Mouse (Mus musculus): ENCODE measurements at regions not wholly inside any gene's neighbourhood (a gene's known extent, or its start where the extent isn't known, plus 50 kb on each side); places are given as distances from the start of the nearest gene placed in this dataset.

DNA sequence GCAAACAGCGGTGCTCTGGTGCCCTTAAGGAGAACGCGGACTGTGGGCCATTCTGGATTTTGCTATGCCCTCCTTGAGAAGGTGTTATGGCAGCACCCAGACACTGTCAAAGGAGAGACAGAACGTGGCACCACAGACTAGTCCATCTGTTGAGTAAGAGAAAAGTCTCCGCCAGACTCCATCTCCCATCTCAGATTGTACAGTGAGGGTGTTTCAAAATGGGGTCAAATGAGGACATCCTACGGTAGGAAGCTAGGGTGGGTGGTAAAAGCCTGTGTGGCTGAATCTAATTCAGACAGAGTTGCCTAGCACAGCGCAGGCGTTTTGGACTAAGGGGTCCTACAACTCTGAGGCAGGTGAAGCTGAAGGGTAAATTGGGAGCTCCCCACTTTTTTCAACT lies 366.1 kb downstream of the Abcc12 start:
- Histone ChIP-seq H3K4me3 (ENCODE audit: insufficient read depth, poor library complexity, severe bottlenecking) (no peak overlapping the region), H3K36me3 (ENCODE audit: control insufficient read depth, insufficient read depth) (no peaks in the 10 kb centered on the region), H3K27me3 (ENCODE audit: control insufficient read depth, insufficient read depth, insufficient read length) (no peaks in the 10 kb centered on the region), H3K79me2 (ENCODE audit: control insufficient read depth, insufficient read depth) (no peaks in the 10 kb centered on the region), H3K79me3 (ENCODE audit: low read depth) (no peaks in the 10 kb centered on the region), H3ac (ENCODE audit: control insufficient read depth, insufficient read length, low read depth) (no peak overlapping the region)
- no peak for TF ChIP-seq MYOG (IDR thresholded peaks at IDR 0.05; ENCODE audit: control insufficient read depth, extremely low read depth, insufficient read length)
- no peak for TF ChIP-seq CEBPB (IDR thresholded peaks at IDR 0.05; ENCODE audit: low read depth)
- TF ChIP-seq CTCF (IDR thresholded peaks at IDR 0.05; ENCODE audit: control insufficient read depth, insufficient read depth, insufficient read length), result no peak
- no peak for TF ChIP-seq USF1 (IDR thresholded peaks at IDR 0.05; ENCODE audit: low read depth)
- no peak for TF ChIP-seq MYOD1 (IDR thresholded peaks at IDR 0.05; ENCODE audit: control insufficient read depth, insufficient read length, low read depth)
- no peak for TF ChIP-seq FOSL1 (IDR thresholded peaks at IDR 0.05; ENCODE audit: insufficient read depth, low read length, poor library complexity, severe bottlenecking)
- TF ChIP-seq MAX (IDR thresholded peaks at IDR 0.05), result no peak

DNA sequence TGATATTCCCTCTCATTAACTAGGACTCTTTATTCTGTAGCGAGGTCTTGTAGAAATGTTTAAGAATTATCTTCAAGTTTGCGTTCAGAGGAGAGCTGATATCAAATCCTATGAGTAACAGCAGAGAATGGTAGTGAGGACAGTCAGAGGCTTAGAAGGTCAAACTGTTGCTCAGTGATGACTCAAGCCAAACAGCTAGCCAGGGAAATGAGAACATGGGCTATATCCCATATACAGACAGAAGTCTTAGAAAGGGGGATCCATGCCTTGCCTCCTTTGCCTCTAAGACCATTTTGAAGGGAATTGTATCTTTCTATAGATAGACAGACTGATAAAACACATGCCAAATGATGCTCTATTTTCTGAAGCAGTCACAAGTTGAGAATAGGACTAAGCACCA lies 368.0 kb downstream of the Abcc12 start:
- H3K79me2 ChIP-seq (ENCODE audit: control insufficient read depth, insufficient read depth), result no peaks in the 10 kb centered on the region
- H3K79me3 ChIP-seq (ENCODE audit: low read depth), result no peaks in the 10 kb centered on the region
- H3ac ChIP-seq (ENCODE audit: control insufficient read depth, insufficient read length, low read depth), result no peak overlapping the region
- H3K4me3 ChIP-seq (ENCODE audit: insufficient read depth, poor library complexity, severe bottlenecking), result no peak overlapping the region
- TF ChIP-seq MAX (IDR thresholded peaks at IDR 0.05) (no peak), FOSL1 (IDR thresholded peaks at IDR 0.05; ENCODE audit: insufficient read depth, low read length, poor library complexity, severe bottlenecking) (no peak), MYOG (IDR thresholded peaks at IDR 0.05; ENCODE audit: control insufficient read depth, extremely low read depth, insufficient read length) (no peak), USF1 (IDR thresholded peaks at IDR 0.05; ENCODE audit: low read depth) (no peak), MYOD1 (IDR thresholded peaks at IDR 0.05; ENCODE audit: control insufficient read depth, insufficient read length, low read depth) (no peak), CEBPB (IDR thresholded peaks at IDR 0.05; ENCODE audit: low read depth) (no peak), CTCF (IDR thresholded peaks at IDR 0.05; ENCODE audit: control insufficient read depth, insufficient read depth, insufficient read length) (no peak)
- H3K36me3 ChIP-seq (ENCODE audit: control insufficient read depth, insufficient read depth), result no peaks in the 10 kb centered on the region
- H3K27me3 ChIP-seq (ENCODE audit: control insufficient read depth, insufficient read depth, insufficient read length), result no peaks in the 10 kb centered on the region

DNA sequence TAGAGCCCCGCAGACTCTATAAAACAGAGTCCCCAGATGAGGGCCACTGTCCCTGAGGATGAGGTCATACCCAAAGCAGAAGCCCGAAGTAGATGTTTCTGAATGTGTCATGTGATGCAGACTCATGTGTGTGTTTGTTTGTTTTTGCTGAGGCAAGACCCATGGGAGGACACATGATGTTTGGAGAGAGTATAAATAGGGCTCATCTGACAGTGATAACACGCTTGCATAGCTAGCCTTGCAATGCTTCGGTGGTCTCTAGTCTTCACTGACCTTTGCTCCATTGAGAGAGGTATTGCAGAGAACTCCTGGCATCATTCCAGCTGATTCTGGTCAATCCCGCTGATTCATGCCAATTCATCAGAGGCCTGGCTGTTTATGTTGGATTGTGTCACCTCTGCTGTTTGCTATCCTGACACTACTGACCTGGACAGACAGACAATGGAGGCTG lies 368.1 kb downstream of the Phkb start:
- Histone ChIP-seq H3K4me3 (ENCODE audit: insufficient read depth, poor library complexity, severe bottlenecking) (no peak overlapping the region), H3K27me3 (ENCODE audit: control insufficient read depth, insufficient read depth, insufficient read length) (no peaks in the 10 kb centered on the region), H3K79me2 (ENCODE audit: control insufficient read depth, insufficient read depth) (no peaks in the 10 kb centered on the region), H3ac (ENCODE audit: control insufficient read depth, insufficient read length, low read depth) (no peak overlapping the region), H3K79me3 (ENCODE audit: low read depth) (no peaks in the 10 kb centered on the region), H3K36me3 (ENCODE audit: control insufficient read depth, insufficient read depth) (no peaks in the 10 kb centered on the region)
- TF ChIP-seq FOSL1 (IDR thresholded peaks at IDR 0.05; ENCODE audit: insufficient read depth, low read length, poor library complexity, severe bottlenecking) (no peak), CEBPB (IDR thresholded peaks at IDR 0.05; ENCODE audit: low read depth) (peak; percentile 51), MYOD1 (IDR thresholded peaks at IDR 0.05; ENCODE audit: control insufficient read depth, insufficient read length, low read depth) (no peak), USF1 (IDR thresholded peaks at IDR 0.05; ENCODE audit: low read depth) (peak; percentile 85), CTCF (IDR thresholded peaks at IDR 0.05; ENCODE audit: control insufficient read depth, insufficient read depth, insufficient read length) (no peak), MYOG (IDR thresholded peaks at IDR 0.05; ENCODE audit: control insufficient read depth, extremely low read depth, insufficient read length) (no peak), MAX (IDR thresholded peaks at IDR 0.05) (no peak)

DNA sequence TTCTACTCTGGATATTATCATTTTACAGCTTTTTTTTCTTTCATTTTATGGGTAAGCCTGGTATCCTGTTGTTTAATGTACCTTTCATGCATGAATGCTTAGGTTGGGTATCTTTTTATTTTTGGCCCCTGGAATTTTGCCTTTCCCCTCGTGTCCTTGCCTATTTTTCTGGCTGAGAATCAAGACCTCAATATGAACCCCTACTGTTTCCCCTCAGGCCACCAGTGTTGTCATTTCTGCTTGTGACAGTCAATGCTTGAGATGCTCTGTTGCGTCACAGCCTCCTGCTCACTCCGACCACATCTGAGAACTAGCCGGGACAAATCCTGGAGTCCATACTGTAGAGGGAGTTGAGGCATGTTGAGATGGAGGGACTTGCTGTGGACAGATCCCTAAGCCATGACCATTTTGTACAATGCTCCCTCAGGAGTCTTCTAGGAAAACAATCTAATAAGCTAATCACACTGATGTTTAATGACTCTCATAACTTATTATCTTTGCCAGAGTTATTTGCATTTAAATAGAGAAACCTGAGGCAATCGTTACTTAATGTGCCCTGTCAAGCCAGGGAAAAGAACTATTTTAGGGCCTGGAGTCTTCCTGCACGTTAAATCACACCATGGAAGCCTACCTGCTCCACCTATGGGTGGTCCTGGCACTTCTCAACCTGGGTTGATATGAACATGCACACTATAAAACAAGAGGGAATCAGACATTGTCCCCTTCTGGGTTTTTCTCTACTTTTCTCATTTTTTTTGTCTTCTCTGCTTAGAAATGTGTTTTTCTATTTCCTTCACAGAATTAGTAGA lies 363.9 kb downstream of the Phkb start:
- no peak overlapping the region for H3K4me3 ChIP-seq (ENCODE audit: insufficient read depth, poor library complexity, severe bottlenecking)
- no peaks in the 10 kb centered on the region for H3K79me2 ChIP-seq (ENCODE audit: control insufficient read depth, insufficient read depth)
- H3ac ChIP-seq (ENCODE audit: control insufficient read depth, insufficient read length, low read depth), result no peak overlapping the region

DNA sequence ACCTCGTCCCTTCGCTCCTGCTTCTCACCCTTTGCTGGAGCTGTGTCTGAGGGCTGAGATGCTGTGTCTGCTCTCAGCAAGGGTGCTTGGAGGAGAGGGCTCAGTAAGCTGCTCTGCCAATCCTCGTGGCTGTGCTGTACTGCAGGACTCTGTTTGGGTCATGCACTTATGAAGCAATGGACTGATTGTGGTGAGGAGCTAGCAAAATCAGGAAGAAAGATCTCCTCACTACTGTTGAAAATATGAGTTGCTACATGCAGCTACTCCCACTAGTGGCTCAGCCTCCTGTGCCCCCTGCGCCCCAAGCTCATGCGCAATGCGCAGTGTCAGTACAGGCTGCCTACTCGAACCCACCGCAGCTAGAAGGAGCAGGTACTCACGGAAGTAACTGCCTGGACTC lies 362.3 kb downstream of the Phkb start:
- peaks cover 11% of the 10 kb centered on the region for H3K27me3 ChIP-seq (ENCODE audit: control insufficient read depth, insufficient read depth, insufficient read length)
- no peak overlapping the region for H3K4me3 ChIP-seq (ENCODE audit: insufficient read depth, poor library complexity, severe bottlenecking)
- no peaks in the 10 kb centered on the region for H3K79me3 ChIP-seq (ENCODE audit: low read depth)
- no peaks in the 10 kb centered on the region for H3K36me3 ChIP-seq (ENCODE audit: control insufficient read depth, insufficient read depth)
- H3K79me2 ChIP-seq (ENCODE audit: control insufficient read depth, insufficient read depth), result no peaks in the 10 kb centered on the region
- TF ChIP-seq USF1 (IDR thresholded peaks at IDR 0.05; ENCODE audit: low read depth), result no peak
- TF ChIP-seq MYOG (IDR thresholded peaks at IDR 0.05; ENCODE audit: control insufficient read depth, extremely low read depth, insufficient read length), result no peak
- TF ChIP-seq MYOD1 (IDR thresholded peaks at IDR 0.05; ENCODE audit: control insufficient read depth, insufficient read length, low read depth), result no peak
- TF ChIP-seq MAX (IDR thresholded peaks at IDR 0.05), result no peak
- TF ChIP-seq CEBPB (IDR thresholded peaks at IDR 0.05; ENCODE audit: low read depth), result no peak
- no peak for TF ChIP-seq CTCF (IDR thresholded peaks at IDR 0.05; ENCODE audit: control insufficient read depth, insufficient read depth, insufficient read length)
- TF ChIP-seq FOSL1 (IDR thresholded peaks at IDR 0.05; ENCODE audit: insufficient read depth, low read length, poor library complexity, severe bottlenecking), result no peak
- no peak overlapping the region for H3ac ChIP-seq (ENCODE audit: control insufficient read depth, insufficient read length, low read depth)

More for the DNA sequence above, 363.9 kb downstream of the Phkb start:
- Histone ChIP-seq H3K27me3 (ENCODE audit: control insufficient read depth, insufficient read depth, insufficient read length) (peaks cover 11% of the 10 kb centered on the region), H3K79me3 (ENCODE audit: low read depth) (no peaks in the 10 kb centered on the region), H3K36me3 (ENCODE audit: control insufficient read depth, insufficient read depth) (no peaks in the 10 kb centered on the region)
- no peak for TF ChIP-seq MAX (IDR thresholded peaks at IDR 0.05)
- no peak for TF ChIP-seq CTCF (IDR thresholded peaks at IDR 0.05; ENCODE audit: control insufficient read depth, insufficient read depth, insufficient read length)
- no peak for TF ChIP-seq USF1 (IDR thresholded peaks at IDR 0.05; ENCODE audit: low read depth)
- TF ChIP-seq CEBPB (IDR thresholded peaks at IDR 0.05; ENCODE audit: low read depth), result no peak
- no peak for TF ChIP-seq MYOD1 (IDR thresholded peaks at IDR 0.05; ENCODE audit: control insufficient read depth, insufficient read length, low read depth)
- no peak for TF ChIP-seq MYOG (IDR thresholded peaks at IDR 0.05; ENCODE audit: control insufficient read depth, extremely low read depth, insufficient read length)
- TF ChIP-seq FOSL1 (IDR thresholded peaks at IDR 0.05; ENCODE audit: insufficient read depth, low read length, poor library complexity, severe bottlenecking), result no peak

All from C2C12 (cell line).